ENCODE assay signal across 9 mouse cellular contexts in genomic region chr11:20671789-20672392, GRCm38 (mm10).
DNase-seq lines count a peak whose midpoint lies in the region; ATAC-seq and TF ChIP-seq lines count a peak whose summit lies in the region.
"Had no signal": no experiment of that assay in that cellular context is flagged by ENCODE, and none has a peak within 500 bp of the region (broad histone marks: within the 10 kb centered on the region; RNA-seq: fewer than 3 reads in every experiment).

No protein-coding gene starts in this region.

- no peak; the same call in 1 of the 2 replicates for ATAC-seq in kidney, postnatal 0 days (replicated peaks; ENCODE audit: low FRiP score, low read depth)
- no peak; the same call in 1 of the 2 replicates for ATAC-seq in forebrain, postnatal 0 days

- H3K79me2 ChIP-seq in C2C12 (ENCODE audit: control insufficient read depth, insufficient read depth) = no peaks in the 10 kb centered on the region

- no peaks in the 10 kb centered on the region for H3K9me3 ChIP-seq in kidney, postnatal 0 days (replicated peaks; ENCODE audit: low read length)
- H3K9me3 ChIP-seq in forebrain, postnatal 0 days (ENCODE audit: low read length) = no peaks in the 10 kb centered on the region

- no peaks in the 10 kb centered on the region for H3K36me3 ChIP-seq in kidney, postnatal 0 days (ENCODE audit: insufficient read depth, low read length)
- H3K36me3 ChIP-seq in C2C12 (ENCODE audit: control insufficient read depth, insufficient read depth) = no peaks in the 10 kb centered on the region
- H3K36me3 ChIP-seq in forebrain, postnatal 0 days (ENCODE audit: insufficient read depth) = no peaks in the 10 kb centered on the region

- DNase-seq in embryo, embryonic 11 days = peak; percentile 27
- no peak for DNase-seq in embryo, embryonic 10.5 days (ENCODE audit: low spot score)
- no peak for DNase-seq in kidney, postnatal 0 days (ENCODE audit: low spot score)
- no peak for DNase-seq in kidney, adult 9 months
- DNase-seq in forebrain, postnatal 0 days = no peak
- no peak for DNase-seq in spleen, postnatal 10 days (ENCODE audit: low spot score in 2 of 2)
- DNase-seq in gastrocnemius, postnatal 10 days = no peak
- DNase-seq: gastrocnemius, postnatal 36 days had no signal

- no peak overlapping the region for H3K4me3 ChIP-seq in kidney, postnatal 0 days (replicated peaks; ENCODE audit: low read depth, low read length)
- H3K4me3 ChIP-seq in C2C12 (ENCODE audit: insufficient read depth, poor library complexity, severe bottlenecking) = no peak overlapping the region
- H3K4me3 ChIP-seq in forebrain, postnatal 0 days (ENCODE audit: low read depth, low read length) = no peak overlapping the region

- H3K79me3 ChIP-seq in C2C12 (ENCODE audit: low read depth) = no peaks in the 10 kb centered on the region

- TF ChIP-seq CTCF in kidney, postnatal 0 days (IDR thresholded peaks at IDR 0.05; ENCODE audit: low read depth) = peak; percentile 58
- TF ChIP-seq CTCF in C2C12 (IDR thresholded peaks at IDR 0.05; ENCODE audit: control insufficient read depth, insufficient read depth, insufficient read length) = peak; percentile 12
- peak; percentile 55 for TF ChIP-seq CTCF in forebrain, postnatal 0 days (IDR thresholded peaks at IDR 0.05; ENCODE audit: low read depth)

- H3ac ChIP-seq in C2C12 (ENCODE audit: control insufficient read depth, insufficient read length, low read depth) = no peak overlapping the region

- no peak overlapping the region for H3K4me2 ChIP-seq in kidney, postnatal 0 days (ENCODE audit: low read length)
- no peak overlapping the region for H3K4me2 ChIP-seq in forebrain, postnatal 0 days (ENCODE audit: low read depth)

- H3K27ac ChIP-seq in kidney, postnatal 0 days = no peak overlapping the region
- no peak overlapping the region for H3K27ac ChIP-seq in forebrain, postnatal 0 days (ENCODE audit: low read depth, low read length)

- H3K9ac ChIP-seq in kidney, postnatal 0 days (ENCODE audit: low read depth, low read length) = no peak overlapping the region
- H3K9ac ChIP-seq in forebrain, postnatal 0 days = no peak overlapping the region

- H3K27me3 ChIP-seq in kidney, postnatal 0 days (ENCODE audit: insufficient read depth, low read length) = no peaks in the 10 kb centered on the region
- no peaks in the 10 kb centered on the region for H3K27me3 ChIP-seq in C2C12 (ENCODE audit: control insufficient read depth, insufficient read depth, insufficient read length)
- H3K27me3 ChIP-seq in forebrain, postnatal 0 days (ENCODE audit: insufficient read depth, low read length) = no peaks in the 10 kb centered on the region

- WGBS in kidney, postnatal 0 days = 64% methylated on average over 6 of the region's 6 CpGs
- WGBS in forebrain, postnatal 0 days = 54% methylated on average over 6 of the region's 6 CpGs

- no peaks in the 10 kb centered on the region for H3K4me1 ChIP-seq in kidney, postnatal 0 days (replicated peaks; ENCODE audit: insufficient read depth, low read length)
- H3K4me1 ChIP-seq in forebrain, postnatal 0 days (ENCODE audit: insufficient read depth) = no peaks in the 10 kb centered on the region

TF ChIP-seq in C2C12, 6 proteins besides CTCF, POLR2A, EP300 and RAD21:
- TF ChIP-seq FOSL1 (IDR thresholded peaks at IDR 0.05; ENCODE audit: insufficient read depth, low read length, poor library complexity, severe bottlenecking) (no peak), MYOG (IDR thresholded peaks at IDR 0.05; ENCODE audit: control insufficient read depth, extremely low read depth, insufficient read length) (no peak), CEBPB (IDR thresholded peaks at IDR 0.05; ENCODE audit: low read depth) (no peak)
